Mouse (Mus musculus) C2C12 (cell line): Measurements from ENCODE around the gene Rimkla. TPM values are rescaled to one million over a fixed set of nuclear protein-coding genes. Genes with fewer than 3 reads are reported as not detected.

Source experiments
- H3K27me3 ChIP-seq: one replicate; pipeline ENCODE4 v1.6.1; 2011; ENCODE audit not compliant: control insufficient read depth, insufficient read depth, insufficient read length
- H3K36me3 ChIP-seq: one replicate; pipeline ENCODE4 v1.6.1; 2011; ENCODE audit not compliant: control insufficient read depth, insufficient read depth
- H3K4me3 ChIP-seq: one replicate; pipeline ENCODE4 v1.5.1; 2011; ENCODE audit warnings: mild to moderate bottlenecking, control low read depth; ENCODE audit not compliant: poor library complexity, insufficient read depth, severe bottlenecking
- H3K79me2 ChIP-seq: one replicate; pipeline ENCODE4 v1.6.1; 2011; ENCODE audit not compliant: control insufficient read depth, insufficient read depth
- H3K79me3 ChIP-seq: one replicate; pipeline ENCODE4 v1.6.1; 2011; ENCODE audit warnings: low read depth, control low read depth
- H3ac ChIP-seq: one replicate; pipeline ENCODE3; 2011; ENCODE audit warnings: low read depth; ENCODE audit not compliant: control insufficient read depth, insufficient read length
- CEBPB ChIP-seq: IDR thresholded peaks from one replicate; pipeline ENCODE4 v1.6.1; 2011; ENCODE audit warnings: low read depth, mild to moderate bottlenecking, control low read depth, moderate library complexity
- CTCF ChIP-seq: IDR thresholded peaks from one replicate; pipeline ENCODE4 v1.5.1; 2011; ENCODE audit not compliant: control insufficient read depth, insufficient read depth, insufficient read length
- FOSL1 ChIP-seq: IDR thresholded peaks from one replicate; pipeline ENCODE4 v1.8.0; 2011; ENCODE audit warnings: mild to moderate bottlenecking, low read length; ENCODE audit not compliant: poor library complexity, insufficient read depth, severe bottlenecking
- MAX ChIP-seq: IDR thresholded peaks from one replicate; pipeline ENCODE4 v1.6.1; 2011; ENCODE audit warnings: mild to moderate bottlenecking, control low read depth
- MYOD1 ChIP-seq: IDR thresholded peaks from one replicate; pipeline ENCODE4 v1.6.1; 2011; ENCODE audit warnings: low read depth; ENCODE audit not compliant: control insufficient read depth, insufficient read length
- MYOG ChIP-seq: IDR thresholded peaks from one replicate; pipeline ENCODE4 v1.6.1; 2011; ENCODE audit not compliant: control insufficient read depth, insufficient read length; ENCODE audit errors: extremely low read depth
- USF1 ChIP-seq: IDR thresholded peaks from one replicate; pipeline ENCODE4 v1.6.1; 2011; ENCODE audit warnings: low read depth, mild to moderate bottlenecking, control low read depth, moderate library complexity
- polyA plus RNA-seq: library from polyadenylated mRNA; unstranded; fragments of >200 nt; fragmentation: generic; extraction: Trizol; gene quantifications from one replicate; pipeline ENCODE4 v1.2.1, GENCODE M21; 2012; ENCODE audit warnings: missing spikeins

The Rimkla gene
- polyA plus RNA-seq, 1 experiment, result not detected

GRCm38 (mm10) chr4:119463756-119464419, 28.5 kb downstream of the Rimkla start:
- Histone ChIP-seq H3K27me3 (peaks cover 34% of the 10 kb centered on the region), H3K4me3 (no peak overlapping the region), H3ac (no peak overlapping the region), H3K79me3 (no peaks in the 10 kb centered on the region), H3K36me3 (no peaks in the 10 kb centered on the region), H3K79me2 (no peaks in the 10 kb centered on the region)
- TF ChIP-seq FOSL1 (no peak), MYOD1 (no peak), MAX (no peak), USF1 (no peak), CEBPB (no peak), MYOG (no peak), CTCF (no peak)

- H3K79me2 ChIP-seq, result no peaks in the 10 kb centered on the region
Measured at GRCm38 (mm10) chr4:119462858-119463755, 29.3 kb downstream of the Rimkla start.

GRCm38 (mm10) chr4:119462457-119462856, 30.0 kb downstream of the Rimkla start:
- Histone ChIP-seq H3K27me3 (peaks cover 26% of the 10 kb centered on the region), H3K79me2 (no peaks in the 10 kb centered on the region), H3ac (no peak overlapping the region), H3K36me3 (no peaks in the 10 kb centered on the region), H3K4me3 (no peak overlapping the region), H3K79me3 (no peaks in the 10 kb centered on the region)
- TF ChIP-seq USF1 (no peak), MYOG (no peak), CEBPB (no peak), FOSL1 (no peak), MAX (no peak), CTCF (no peak), MYOD1 (no peak)

More at GRCm38 (mm10) chr4:119462858-119463755, 29.3 kb downstream of the Rimkla start:
- Histone ChIP-seq H3K36me3 (no peaks in the 10 kb centered on the region), H3ac (no peak overlapping the region), H3K27me3 (peaks cover 32% of the 10 kb centered on the region), H3K79me3 (no peaks in the 10 kb centered on the region), H3K4me3 (no peak overlapping the region)
- no peak for TF ChIP-seq MYOD1
- TF ChIP-seq MAX, result no peak
- no peak for TF ChIP-seq CTCF
- no peak for TF ChIP-seq CEBPB
- TF ChIP-seq USF1, result no peak
- no peak for TF ChIP-seq FOSL1
- no peak for TF ChIP-seq MYOG

- Histone ChIP-seq H3K79me3 (no peaks in the 10 kb centered on the region), H3K79me2 (no peaks in the 10 kb centered on the region), H3K27me3 (peaks cover 18% of the 10 kb centered on the region), H3K4me3 (no peak overlapping the region), H3ac (no peak overlapping the region), H3K36me3 (no peaks in the 10 kb centered on the region)
- TF ChIP-seq MYOD1 (no peak), MAX (no peak), MYOG (no peak), FOSL1 (no peak), CTCF (no peak), CEBPB (no peak), USF1 (no peak)
Measured at GRCm38 (mm10) chr4:119460728-119461141, 31.7 kb downstream of the Rimkla start.

- H3ac ChIP-seq, result no peak overlapping the region
- peaks cover 16% of the 10 kb centered on the region for H3K27me3 ChIP-seq
- no peak overlapping the region for H3K4me3 ChIP-seq
- TF ChIP-seq MAX, result no peak
- TF ChIP-seq CTCF, result peak; percentile 1
- no peak for TF ChIP-seq USF1
- TF ChIP-seq MYOD1, result no peak
- no peak for TF ChIP-seq CEBPB
- no peak for TF ChIP-seq FOSL1
- no peaks in the 10 kb centered on the region for H3K79me2 ChIP-seq
- H3K79me3 ChIP-seq, result no peaks in the 10 kb centered on the region
- H3K36me3 ChIP-seq, result no peaks in the 10 kb centered on the region
Measured at GRCm38 (mm10) chr4:119460296-119460695, 32.1 kb downstream of the Rimkla start.
